Mouse (Mus musculus) heart, embryonic 14.5 days (tissue): ENCODE measurements around the gene Lrch1. TPM values are rescaled to one million over a fixed set of nuclear protein-coding genes. Genes with fewer than 3 reads are reported as not detected.

Source experiments
- ATAC-seq: fragments of 200-750 bp; cut with Nextera tagmentation; 2 replicates; pipeline ENCODE4 v1.8.0; 2017; ENCODE audit warnings: low read depth, moderate TSS enrichment; ENCODE audit not compliant: insufficient number of reproducible peaks, insufficient read depth, low FRiP score
- H3K27ac ChIP-seq, 2 experiments: fragments of 200-500 bp in 1 of 2; fragments of 300-500 bp in 1 of 2; sonication (generic) in 1 of 2; replicated peaks in 1 of 2; 2 replicates each; pipeline ENCODE4 v1.5.1; 2012 to 2014; ENCODE audit warnings: low read depth in 2 of 2, low read length in 2 of 2, control low read depth in 1 of 2, mild to moderate bottlenecking in 1 of 2, mixed read lengths in 1 of 2; ENCODE audit not compliant: control insufficient read depth in 1 of 2, insufficient read depth in 1 of 2
- H3K27me3 ChIP-seq: fragments of 300-500 bp; sonication (generic); 2 replicates; pipeline ENCODE4 v1.6.1; 2014; ENCODE audit warnings: mild to moderate bottlenecking, low read length, control low read depth; ENCODE audit not compliant: control insufficient read depth, insufficient read depth
- H3K36me3 ChIP-seq: fragments of 300-500 bp; sonication (generic); 2 replicates; pipeline ENCODE4 v1.6.1; 2014; ENCODE audit warnings: mild to moderate bottlenecking, control low read depth, low read length, mixed read lengths; ENCODE audit not compliant: control insufficient read depth, insufficient read depth
- H3K4me1 ChIP-seq, 2 experiments: fragments of 200-500 bp in 1 of 2; fragments of 300-500 bp in 1 of 2; sonication (generic) in 1 of 2; 2 replicates each; pipeline ENCODE4 v1.6.1; 2012 to 2014; ENCODE audit warnings: low read length in 2 of 2, control low read depth in 1 of 2, mixed read lengths in 1 of 2; ENCODE audit not compliant: control insufficient read depth in 2 of 2, insufficient read depth in 2 of 2
- H3K4me2 ChIP-seq: fragments of 300-500 bp; sonication (generic); 2 replicates; pipeline ENCODE4 v1.6.1; 2014; ENCODE audit warnings: mild to moderate bottlenecking, low read length
- H3K4me3 ChIP-seq, 2 experiments: fragments of 200-500 bp in 1 of 2; fragments of 300-500 bp in 1 of 2; sonication (generic) in 1 of 2; 2 replicates each; pipeline ENCODE4 v1.5.1; 2012 to 2014; ENCODE audit warnings: low read length in 2 of 2, mild to moderate bottlenecking in 2 of 2, control low read depth in 1 of 2, low read depth in 1 of 2, moderate library complexity in 1 of 2; ENCODE audit not compliant: control insufficient read depth in 1 of 2, insufficient read depth in 1 of 2
- H3K9ac ChIP-seq: fragments of 300-500 bp; sonication (generic); 2 replicates; pipeline ENCODE4 v1.6.1; 2014; ENCODE audit warnings: mild to moderate bottlenecking, low read length
- H3K9me3 ChIP-seq: fragments of 300-500 bp; sonication (generic); 2 replicates; pipeline ENCODE4 v1.6.1; 2016; ENCODE audit warnings: low read length, control low read depth; ENCODE audit not compliant: control insufficient read depth
- WGBS: fragments of 180-500 bp; shearing (Covaris S2); extraction: QIAGEN DNeasy Blood & Tissue Kit; methylation state at CpG from one replicate; pipeline ENCODE4 v1.1.7; 2014; 5-methylcytosine and 5-hydroxymethylcytosine counted together
- polyA plus RNA-seq: library from polyadenylated mRNA; unstranded; fragments of >200 nt; fragmentation: Nextera tagmentation; extraction: Ambion mirVana; gene quantifications from 2 replicates; pipeline ENCODE4 v1.2.1, GENCODE M21; 2014

The Lrch1 gene
- polyA plus RNA-seq, 1 experiment from 2014 or later = 11.4 TPM

DNA sequence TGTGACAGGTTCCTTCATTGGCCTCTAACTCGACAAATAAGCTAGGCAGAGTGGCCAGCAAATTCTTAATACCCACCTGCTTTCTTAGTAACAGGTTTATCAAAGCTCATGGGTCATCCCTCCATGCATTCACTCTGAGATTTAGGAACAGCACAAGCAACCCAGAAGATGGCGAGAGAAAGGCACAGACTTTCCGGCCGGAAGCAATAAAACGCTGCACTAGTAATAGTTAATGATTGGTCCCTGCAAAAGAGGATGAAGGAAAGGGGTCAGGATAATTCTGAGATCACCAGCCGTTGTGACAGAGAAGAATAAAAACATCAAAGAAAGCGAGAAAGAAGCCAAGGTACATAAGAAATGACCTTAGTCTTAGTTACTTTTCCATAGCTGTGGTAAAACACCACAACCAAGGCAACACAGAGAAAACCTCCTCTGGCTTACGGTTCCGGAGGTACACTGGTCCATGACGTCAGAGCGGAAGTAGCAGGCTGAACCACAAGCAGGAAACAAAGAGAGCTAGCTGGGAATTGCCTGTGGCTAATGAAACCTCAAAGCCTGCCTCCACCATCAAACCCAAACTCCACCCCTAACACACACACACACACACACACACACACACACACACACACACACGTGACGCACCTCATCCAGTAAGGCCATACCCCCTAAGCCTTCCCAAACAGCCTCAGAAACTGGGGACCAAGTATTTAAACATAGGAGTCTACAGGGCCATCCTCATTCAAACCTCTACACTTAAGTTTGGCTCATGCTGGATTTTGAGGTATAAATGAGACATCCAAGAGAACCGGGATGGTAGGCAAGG is 100.2 kb downstream of the Lrch1 start:
- H3K27me3 ChIP-seq = no peaks in the 10 kb centered on the region
- H3K9me3 ChIP-seq = no peaks in the 10 kb centered on the region
- peaks cover 25 to 63% of the 10 kb centered on the region in 2 experiments for H3K4me1 ChIP-seq
- peak overlapping the region; percentile 87 to 93 for H3K27ac ChIP-seq
- ATAC-seq = no peak
- WGBS = 75% methylated on average over 14 of the region's 14 CpGs
- 0 out of 2 replicates have a peak overlapping the region, but pooled peaks have one; percentile 31 for H3K4me2 ChIP-seq
- H3K36me3 ChIP-seq = no peaks in the 10 kb centered on the region
- no peak overlapping the region for H3K4me3 ChIP-seq
- no peak overlapping the region for H3K9ac ChIP-seq

DNA sequence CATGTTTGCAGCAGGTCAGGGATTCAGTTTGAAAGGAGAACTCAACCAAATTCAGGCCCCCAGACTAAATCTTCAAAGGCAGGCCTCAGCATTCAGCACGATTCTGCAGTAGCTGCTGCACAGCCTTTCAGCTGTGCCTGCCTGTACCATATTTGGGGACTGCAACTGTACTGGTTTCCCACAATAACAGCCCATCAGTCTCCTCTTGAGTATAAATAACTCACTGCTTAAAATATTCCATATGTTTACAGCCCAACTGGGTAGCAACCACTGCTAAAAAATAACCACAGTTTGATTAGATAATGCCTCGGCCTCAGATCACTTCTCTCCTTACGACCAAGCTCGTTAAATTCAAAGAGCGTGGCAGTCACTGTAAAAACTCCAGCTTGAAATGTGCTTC is 101.0 kb downstream of the Lrch1 start:
- Histone ChIP-seq H3K4me3 (no peak overlapping the region), H3K36me3 (no peaks in the 10 kb centered on the region), H3K9ac (peak overlapping the region; percentile 65), H3K9me3 (no peaks in the 10 kb centered on the region), H3K27me3 (no peaks in the 10 kb centered on the region), H3K4me1 (peaks cover 22 to 56% of the 10 kb centered on the region in 2 experiments), H3K4me2 (peak overlapping the region; percentile 39), H3K27ac (peak overlapping the region; percentile 87 to 93)
- peak; percentile 65 for ATAC-seq
- WGBS = 14% methylated on average over 5 of the region's 5 CpGs

GRCm38 (mm10) chr14:74845661-74846274 is 101.9 kb downstream of the Lrch1 start:
- Histone ChIP-seq H3K27ac (peak overlapping the region; percentile 87 to 93), H3K9me3 (no peaks in the 10 kb centered on the region), H3K27me3 (no peaks in the 10 kb centered on the region), H3K4me3 (no peak overlapping the region), H3K4me2 (no peak overlapping the region; the same call in 1 of the 2 replicates), H3K36me3 (no peaks in the 10 kb centered on the region), H3K9ac (no peak overlapping the region), H3K4me1 (peaks cover 24 to 63% of the 10 kb centered on the region in 2 experiments)
- ATAC-seq = no peak
- 46% methylated on average over 2 of the region's 2 CpGs for WGBS

GRCm38 (mm10) chr14:74841708-74842107 is 106.0 kb downstream of the Lrch1 start:
- Histone ChIP-seq H3K4me1 (peaks cover 17 to 45% of the 10 kb centered on the region in 2 experiments), H3K4me3 (no peak overlapping the region), H3K9me3 (no peaks in the 10 kb centered on the region), H3K27ac (0 out of 4 replicates have a peak overlapping the region, but pooled peaks of 1 of the 2 experiments have one; percentile 33), H3K36me3 (no peaks in the 10 kb centered on the region), H3K9ac (no peak overlapping the region), H3K27me3 (no peaks in the 10 kb centered on the region), H3K4me2 (no peak overlapping the region)
- WGBS = 48% methylated on average over 2 of the region's 2 CpGs
- ATAC-seq = no peak

- Histone ChIP-seq H3K27me3 (no peaks in the 10 kb centered on the region), H3K36me3 (no peaks in the 10 kb centered on the region), H3K27ac (0 out of 4 replicates have a peak overlapping the region, but pooled peaks of 1 of the 2 experiments have one; percentile 33), H3K9me3 (no peaks in the 10 kb centered on the region), H3K9ac (no peak overlapping the region; the same call in 1 of the 2 replicates), H3K4me1 (peaks cover 15 to 42% of the 10 kb centered on the region in 2 experiments), H3K4me2 (no peak overlapping the region), H3K4me3 (no peak overlapping the region)
- 53% methylated on average over 3 of the region's 3 CpGs for WGBS
- ATAC-seq = no peak
Observed at GRCm38 (mm10) chr14:74841297-74841696, 106.4 kb downstream of the Lrch1 start.

- 69% methylated on average over 3 of the region's 3 CpGs for WGBS
- Histone ChIP-seq H3K36me3 (no peaks in the 10 kb centered on the region), H3K9me3 (no peaks in the 10 kb centered on the region), H3K9ac (no peak overlapping the region; the same call in 1 of the 2 replicates), H3K4me1 (peaks cover 14 to 38% of the 10 kb centered on the region in 2 experiments), H3K27ac (0 out of 4 replicates have a peak overlapping the region, but pooled peaks of 1 of the 2 experiments have one; percentile 19), H3K4me2 (no peak overlapping the region), H3K4me3 (no peak overlapping the region), H3K27me3 (no peaks in the 10 kb centered on the region)
- no peak for ATAC-seq
Observed at GRCm38 (mm10) chr14:74840820-74841219, 106.9 kb downstream of the Lrch1 start.

DNA sequence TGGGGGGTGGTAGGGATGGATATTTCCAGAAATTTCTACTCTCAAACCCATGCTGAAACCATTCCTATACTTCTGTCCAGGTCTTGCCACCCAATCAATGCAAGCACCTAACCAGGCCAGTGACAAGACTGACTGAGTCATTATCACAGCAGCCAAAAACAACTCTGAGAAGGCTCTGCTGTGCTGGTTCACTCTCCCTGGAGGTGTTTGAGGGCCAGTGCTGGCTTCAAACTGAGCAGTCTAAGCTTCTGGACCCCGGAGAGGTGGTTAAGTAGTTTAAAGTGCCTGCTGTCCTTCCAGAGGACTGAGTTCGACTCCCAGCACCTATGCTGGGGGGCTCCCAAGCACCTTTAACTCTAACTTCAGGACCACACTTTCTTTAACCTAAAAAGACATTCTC is 107.3 kb downstream of the Lrch1 start:
- no peak overlapping the region for H3K9ac ChIP-seq

More for the DNA sequence above, 107.3 kb downstream of the Lrch1 start:
- Histone ChIP-seq H3K36me3 (no peaks in the 10 kb centered on the region), H3K9me3 (no peaks in the 10 kb centered on the region), H3K27ac (0 out of 4 replicates have a peak overlapping the region, but pooled peaks have one; percentile 35 to 59), H3K27me3 (no peaks in the 10 kb centered on the region), H3K4me1 (peaks cover 11 to 38% of the 10 kb centered on the region in 2 experiments), H3K4me3 (no peak overlapping the region), H3K4me2 (no peak overlapping the region)
- 0 out of 2 replicates have a peak, but pooled peaks have one; percentile 59 for ATAC-seq
- 31% methylated on average over 2 of the region's 2 CpGs for WGBS
